Mouse (Mus musculus): ENCODE results near the gene Gm43517. TPM values are rescaled to one million over a fixed set of nuclear protein-coding genes. Genes with fewer than 3 reads are reported as not detected.

Gene Gm43517
- total RNA-seq, 1 experiment: not detected

DNA sequence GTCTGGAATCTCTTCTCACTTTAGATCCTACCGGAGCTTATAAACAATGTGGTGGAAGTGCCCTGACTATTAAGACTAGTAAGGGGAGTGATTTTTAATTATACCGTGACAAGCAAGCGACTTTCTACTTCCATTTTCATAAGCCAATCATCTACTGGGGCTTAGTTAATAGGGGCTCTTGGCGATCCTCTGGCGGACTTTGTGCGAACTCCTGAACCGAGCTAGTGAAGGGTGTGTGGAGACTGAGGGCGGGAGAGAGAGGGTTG, 15.8 kb downstream of the Gm43517 start:
- H3K9me3 ChIP-seq (ENCODE audit: control insufficient read depth, insufficient read depth, low read depth, low read length): no peaks in the 10 kb centered on the region
- in situ Hi-C loops (cut with MboI; ENCODE audit: low sequenced_read_pairs in 2 of 2, unreplicated experiment in 2 of 2): no loop called here
- TF ChIP-seq ZC3H11A (IDR thresholded peaks at IDR 0.05; ENCODE audit: borderline replicate concordance, low read depth, low read length): no peak
- TF ChIP-seq HCFC1 (IDR thresholded peaks at IDR 0.05; ENCODE audit: borderline replicate concordance, insufficient read depth, low read length): no peak
- no peak for TF ChIP-seq CHD2 (IDR thresholded peaks at IDR 0.05; ENCODE audit: low read depth, low read length)
- no peak for TF ChIP-seq MAFK (IDR thresholded peaks at IDR 0.05; ENCODE audit: insufficient read depth, low read depth, low read length)
- TF ChIP-seq ZNF384 (IDR thresholded peaks at IDR 0.05; ENCODE audit: low read depth, low read length): no peak
- no peak overlapping the region for H3K9ac ChIP-seq (ENCODE audit: insufficient read depth, low read depth, low read length, poor library complexity, severe bottlenecking)
- H3K4me3 ChIP-seq (ENCODE audit: insufficient read depth in 1 of 2, low read depth in 1 of 2, low read length in 2 of 2, poor library complexity in 1 of 2, severe bottlenecking in 1 of 2): peak overlapping the region; percentile 53 to 64
- no peaks in the 10 kb centered on the region for H3K36me3 ChIP-seq (ENCODE audit: control insufficient read depth, insufficient read depth, low read length, poor library complexity, severe bottlenecking)
- no peaks in the 10 kb centered on the region for H3K4me1 ChIP-seq (ENCODE audit: control insufficient read depth in 2 of 2, insufficient read depth in 2 of 2, low read length in 2 of 2, poor library complexity in 1 of 2)
- no peak overlapping the region for H3K27ac ChIP-seq (ENCODE audit: insufficient read depth, low read depth, low read length, poor library complexity, severe bottlenecking)
- no peak for DNase-seq (ENCODE audit: low read depth, low spot score)

DNA sequence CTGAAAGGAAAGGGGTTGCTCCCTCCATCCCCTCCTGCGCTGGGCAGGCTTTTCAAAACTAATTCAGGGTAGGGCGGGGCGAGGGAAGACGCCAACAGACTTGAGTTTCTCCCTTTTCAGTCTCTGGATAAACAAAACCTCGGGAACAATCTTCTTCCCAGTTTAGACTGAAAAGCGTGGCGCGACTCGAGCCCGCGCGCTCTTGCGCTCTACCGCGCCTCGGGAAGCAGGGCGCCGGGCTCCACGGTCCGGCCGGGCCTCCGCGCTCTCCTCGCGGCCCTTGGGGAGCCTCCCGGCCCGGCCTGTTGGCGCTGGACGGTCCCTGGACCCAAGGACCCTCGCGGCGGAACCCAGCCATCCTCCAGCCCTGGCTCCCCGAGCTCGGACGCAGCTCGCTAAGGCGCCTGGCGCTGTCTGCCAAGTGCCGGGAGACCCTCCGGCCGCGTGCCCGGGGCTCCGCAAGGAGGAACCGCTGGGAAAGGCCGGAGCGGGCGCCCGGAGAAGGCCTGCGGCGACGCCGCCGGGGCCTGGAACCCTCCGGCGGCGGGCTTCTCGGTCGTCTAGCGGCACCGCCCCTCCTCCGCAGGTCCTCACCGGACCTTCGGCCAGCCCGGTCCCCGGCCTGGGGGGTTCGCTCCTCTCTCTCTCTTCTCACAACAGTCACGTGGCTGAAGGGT, 16.3 kb downstream of the Gm43517 start:
- no peaks in the 10 kb centered on the region for H3K4me1 ChIP-seq (ENCODE audit: control insufficient read depth in 2 of 2, insufficient read depth in 2 of 2, low read length in 2 of 2, poor library complexity in 1 of 2)
- no peaks in the 10 kb centered on the region for H3K9me3 ChIP-seq (ENCODE audit: control insufficient read depth, insufficient read depth, low read depth, low read length)
- TF ChIP-seq HCFC1 (IDR thresholded peaks at IDR 0.05; ENCODE audit: borderline replicate concordance, insufficient read depth, low read length): 0 out of 2 replicates have a peak, but pooled peaks have one; percentile 5
- TF ChIP-seq MAFK (IDR thresholded peaks at IDR 0.05; ENCODE audit: insufficient read depth, low read depth, low read length): no peak
- no peak for TF ChIP-seq ZC3H11A (IDR thresholded peaks at IDR 0.05; ENCODE audit: borderline replicate concordance, low read depth, low read length)
- no peak for TF ChIP-seq ZNF384 (IDR thresholded peaks at IDR 0.05; ENCODE audit: low read depth, low read length)
- no peak for TF ChIP-seq CHD2 (IDR thresholded peaks at IDR 0.05; ENCODE audit: low read depth, low read length)
- H3K27ac ChIP-seq (ENCODE audit: insufficient read depth, low read depth, low read length, poor library complexity, severe bottlenecking): no peak overlapping the region
- peak overlapping the region; percentile 53 to 64 for H3K4me3 ChIP-seq (ENCODE audit: insufficient read depth in 1 of 2, low read depth in 1 of 2, low read length in 2 of 2, poor library complexity in 1 of 2, severe bottlenecking in 1 of 2)
- no peak for DNase-seq (ENCODE audit: low read depth, low spot score)
- in situ Hi-C loops (cut with MboI; ENCODE audit: low sequenced_read_pairs in 2 of 2, unreplicated experiment in 2 of 2): no loop called here
- H3K9ac ChIP-seq (ENCODE audit: insufficient read depth, low read depth, low read length, poor library complexity, severe bottlenecking): peak overlapping the region; percentile 64
- no peaks in the 10 kb centered on the region for H3K36me3 ChIP-seq (ENCODE audit: control insufficient read depth, insufficient read depth, low read length, poor library complexity, severe bottlenecking)

DNA sequence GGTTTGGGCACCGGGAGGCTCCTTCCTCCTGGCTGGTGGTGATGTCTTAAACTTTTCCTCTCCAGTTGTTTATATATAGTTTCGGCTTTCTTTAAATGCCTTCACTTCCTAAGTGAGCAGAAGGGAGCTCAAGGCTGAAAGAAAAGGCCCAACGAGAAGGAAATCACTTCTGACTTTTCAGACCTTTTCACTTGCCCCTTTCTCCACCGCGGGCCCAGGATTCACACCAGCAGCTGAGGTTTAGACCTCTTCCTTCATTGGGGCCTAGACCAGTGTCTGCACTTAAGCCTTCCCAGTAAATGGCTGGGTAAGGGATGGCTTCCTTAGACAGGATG, 16.8 kb downstream of the Gm43517 start:
- H3K4me1 ChIP-seq (ENCODE audit: control insufficient read depth in 2 of 2, insufficient read depth in 2 of 2, low read length in 2 of 2, poor library complexity in 1 of 2): no peaks in the 10 kb centered on the region
- peak overlapping the region; percentile 53 to 64 for H3K4me3 ChIP-seq (ENCODE audit: insufficient read depth in 1 of 2, low read depth in 1 of 2, low read length in 2 of 2, poor library complexity in 1 of 2, severe bottlenecking in 1 of 2)
- no peaks in the 10 kb centered on the region for H3K36me3 ChIP-seq (ENCODE audit: control insufficient read depth, insufficient read depth, low read length, poor library complexity, severe bottlenecking)
- no peaks in the 10 kb centered on the region for H3K9me3 ChIP-seq (ENCODE audit: control insufficient read depth, insufficient read depth, low read depth, low read length)
- TF ChIP-seq HCFC1 (IDR thresholded peaks at IDR 0.05; ENCODE audit: borderline replicate concordance, insufficient read depth, low read length) (no peak), CHD2 (IDR thresholded peaks at IDR 0.05; ENCODE audit: low read depth, low read length) (no peak), MAFK (IDR thresholded peaks at IDR 0.05; ENCODE audit: insufficient read depth, low read depth, low read length) (no peak), ZNF384 (IDR thresholded peaks at IDR 0.05; ENCODE audit: low read depth, low read length) (no peak), ZC3H11A (IDR thresholded peaks at IDR 0.05; ENCODE audit: borderline replicate concordance, low read depth, low read length) (no peak)
- H3K27ac ChIP-seq (ENCODE audit: insufficient read depth, low read depth, low read length, poor library complexity, severe bottlenecking): no peak overlapping the region
- no peak for DNase-seq (ENCODE audit: low read depth, low spot score)
- in situ Hi-C loops (cut with MboI; ENCODE audit: low sequenced_read_pairs in 2 of 2, unreplicated experiment in 2 of 2): no loop called here
- H3K9ac ChIP-seq (ENCODE audit: insufficient read depth, low read depth, low read length, poor library complexity, severe bottlenecking): peak overlapping the region; percentile 64; the same call in 1 of the 2 replicates

DNA sequence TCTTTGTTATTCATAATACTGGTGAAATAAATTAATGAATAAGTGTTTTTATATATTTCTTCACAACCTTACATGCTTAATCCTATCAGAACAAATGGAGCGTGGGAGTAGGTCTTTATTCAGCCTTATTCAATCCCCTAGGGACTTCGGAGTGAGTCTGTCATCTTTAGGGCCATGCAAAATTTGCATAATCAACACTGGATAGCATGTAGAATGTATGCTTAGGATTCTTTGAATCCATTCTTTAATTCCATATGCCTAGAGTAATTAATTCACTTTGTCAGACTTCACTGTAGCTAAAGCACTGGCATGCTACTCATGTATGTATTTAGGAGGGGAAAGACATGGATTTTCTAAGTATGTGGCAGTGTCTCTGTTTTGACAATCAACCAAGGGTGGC, 24.9 kb downstream of the Gm43517 start:
- TF ChIP-seq CHD2 (IDR thresholded peaks at IDR 0.05; ENCODE audit: low read depth, low read length): no peak
- TF ChIP-seq MAFK (IDR thresholded peaks at IDR 0.05; ENCODE audit: insufficient read depth, low read depth, low read length): no peak
- TF ChIP-seq ZC3H11A (IDR thresholded peaks at IDR 0.05; ENCODE audit: borderline replicate concordance, low read depth, low read length): no peak
- TF ChIP-seq HCFC1 (IDR thresholded peaks at IDR 0.05; ENCODE audit: borderline replicate concordance, insufficient read depth, low read length): no peak
- no peak for TF ChIP-seq ZNF384 (IDR thresholded peaks at IDR 0.05; ENCODE audit: low read depth, low read length)
- no peak overlapping the region for H3K4me3 ChIP-seq (ENCODE audit: insufficient read depth in 1 of 2, low read depth in 1 of 2, low read length in 2 of 2, poor library complexity in 1 of 2, severe bottlenecking in 1 of 2)
- H3K36me3 ChIP-seq (ENCODE audit: control insufficient read depth, insufficient read depth, low read length, poor library complexity, severe bottlenecking): no peaks in the 10 kb centered on the region
- no peaks in the 10 kb centered on the region for H3K9me3 ChIP-seq (ENCODE audit: control insufficient read depth, insufficient read depth, low read depth, low read length)
- in situ Hi-C loops (cut with MboI; ENCODE audit: low sequenced_read_pairs in 2 of 2, unreplicated experiment in 2 of 2): no loop called here
- no peak overlapping the region for H3K27ac ChIP-seq (ENCODE audit: insufficient read depth, low read depth, low read length, poor library complexity, severe bottlenecking)
- DNase-seq (ENCODE audit: low read depth, low spot score): no peak
- H3K4me1 ChIP-seq (ENCODE audit: control insufficient read depth in 2 of 2, insufficient read depth in 2 of 2, low read length in 2 of 2, poor library complexity in 1 of 2): no peaks in the 10 kb centered on the region
- H3K9ac ChIP-seq (ENCODE audit: insufficient read depth, low read depth, low read length, poor library complexity, severe bottlenecking): no peak overlapping the region

DNA sequence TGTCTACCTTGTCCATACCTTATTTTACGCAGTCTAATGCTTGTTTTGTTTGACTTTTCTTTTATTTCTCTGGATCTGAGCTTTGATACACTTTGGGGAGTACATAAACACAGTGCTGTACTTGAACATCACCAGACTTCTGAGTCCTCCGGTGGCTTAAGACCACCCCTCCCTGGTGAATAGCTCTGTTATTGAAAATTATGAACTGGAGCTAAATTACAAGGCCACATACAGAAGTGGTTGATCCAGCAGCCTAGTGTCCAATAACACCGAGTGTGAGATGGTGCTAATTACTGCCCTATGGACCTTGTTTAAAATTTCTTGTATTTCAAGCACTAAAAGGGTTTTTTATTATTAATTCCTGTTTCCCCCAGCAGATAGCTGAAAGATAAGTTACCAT, 33.0 kb downstream of the Gm43517 start:
- Histone ChIP-seq H3K4me3 (ENCODE audit: insufficient read depth in 1 of 2, low read depth in 1 of 2, low read length in 2 of 2, poor library complexity in 1 of 2, severe bottlenecking in 1 of 2) (no peak overlapping the region), H3K4me1 (ENCODE audit: control insufficient read depth in 2 of 2, insufficient read depth in 2 of 2, low read length in 2 of 2, poor library complexity in 1 of 2) (no peaks in the 10 kb centered on the region), H3K27ac (ENCODE audit: insufficient read depth, low read depth, low read length, poor library complexity, severe bottlenecking) (no peak overlapping the region), H3K36me3 (ENCODE audit: control insufficient read depth, insufficient read depth, low read length, poor library complexity, severe bottlenecking) (no peaks in the 10 kb centered on the region), H3K9me3 (ENCODE audit: control insufficient read depth, insufficient read depth, low read depth, low read length) (no peaks in the 10 kb centered on the region), H3K9ac (ENCODE audit: insufficient read depth, low read depth, low read length, poor library complexity, severe bottlenecking) (no peak overlapping the region)
- TF ChIP-seq ZNF384 (IDR thresholded peaks at IDR 0.05; ENCODE audit: low read depth, low read length): no peak
- no peak for TF ChIP-seq ZC3H11A (IDR thresholded peaks at IDR 0.05; ENCODE audit: borderline replicate concordance, low read depth, low read length)
- TF ChIP-seq HCFC1 (IDR thresholded peaks at IDR 0.05; ENCODE audit: borderline replicate concordance, insufficient read depth, low read length): no peak
- TF ChIP-seq MAFK (IDR thresholded peaks at IDR 0.05; ENCODE audit: insufficient read depth, low read depth, low read length): no peak
- no peak for TF ChIP-seq CHD2 (IDR thresholded peaks at IDR 0.05; ENCODE audit: low read depth, low read length)
- in situ Hi-C loops (cut with MboI; ENCODE audit: low sequenced_read_pairs in 2 of 2, unreplicated experiment in 2 of 2): no loop called here
- no peak for DNase-seq (ENCODE audit: low read depth, low spot score)
